Mouse (Mus musculus) liver, embryonic 14.5 days (tissue): ENCODE results near the gene Fancd2.

Experiments
- CTCF ChIP-seq: IDR thresholded peaks from 2 replicates; pipeline ENCODE4 v1.5.1; 2016; ENCODE audit warnings: antibody characterized with exemption, low read depth, control low read depth
- EP300 ChIP-seq: IDR thresholded peaks from 2 replicates; pipeline ENCODE4 v1.6.1; 2016; ENCODE audit warnings: antibody characterized with exemption, low read depth

DNA sequence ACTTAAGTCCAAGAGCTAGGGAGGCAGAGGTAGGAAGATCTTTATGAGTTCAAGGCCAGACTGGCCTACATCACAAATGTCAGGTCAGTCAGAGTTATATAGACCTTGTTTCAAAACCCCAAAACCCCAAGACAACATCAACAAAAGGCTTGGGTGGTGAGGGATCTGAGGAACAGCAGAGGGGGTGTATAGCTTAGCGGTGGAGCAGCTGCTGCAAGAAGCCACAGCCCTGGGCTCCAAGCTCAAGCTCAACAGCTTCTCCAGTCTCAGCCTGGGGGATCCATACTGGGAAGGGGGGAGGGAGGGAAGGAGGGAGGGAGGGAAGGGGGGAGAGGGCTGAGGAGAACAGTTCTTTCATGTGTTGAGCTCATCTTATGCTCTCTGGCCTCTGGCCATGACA, 25.8 kb upstream of the Fancd2 start:
- no peak for TF ChIP-seq CTCF
- no peak for TF ChIP-seq EP300
